Mouse (Mus musculus) embryonic facial prominence, embryonic 13.5 days (tissue): ENCODE data around the gene Utp14b. TPM values are rescaled to one million over a fixed set of nuclear protein-coding genes. Genes with fewer than 3 reads are reported as not detected.

Source experiments
- polyA plus RNA-seq: library from polyadenylated mRNA; unstranded; fragments of >200 nt; fragmentation: Nextera tagmentation; extraction: Ambion mirVana; gene quantifications from 2 replicates; pipeline ENCODE4 v1.2.1, GENCODE M21; 2015

The Utp14b gene
- polyA plus RNA-seq, 1 experiment from 2014 or later: 5.1 TPM

Other genes starting within 250 kb of the Utp14b start
- gene Farsb, start 169.1 kb upstream of the Utp14b start, polyA plus RNA-seq: 140 and 142 TPM in 2 replicates
- 0.44 and 0.65 TPM in 2 replicates for gene Mogat1, start 147.0 kb upstream of the Utp14b start, polyA plus RNA-seq
- 0.84 and 1.3 TPM in 2 replicates for gene BC035947, start 145.9 kb upstream of the Utp14b start, polyA plus RNA-seq
- 65.9 and 75.1 TPM in 2 replicates for gene Acsl3, start 213 bp upstream of the Utp14b start, polyA plus RNA-seq
- gene Kcne4, start 158.7 kb downstream of the Utp14b start, polyA plus RNA-seq: 16.8 and 19.3 TPM in 2 replicates